Mouse (Mus musculus) mesoderm, embryonic 11.5 days (tissue): Measurements from ENCODE around the gene Gm20388.

Source experiments
- DNase-seq: peaks from one replicate; pipeline ENCODE4 v3.0.0-alpha.2; 2012; ENCODE audit warnings: low read depth, low spot score

Gm20388 gene

DNA sequence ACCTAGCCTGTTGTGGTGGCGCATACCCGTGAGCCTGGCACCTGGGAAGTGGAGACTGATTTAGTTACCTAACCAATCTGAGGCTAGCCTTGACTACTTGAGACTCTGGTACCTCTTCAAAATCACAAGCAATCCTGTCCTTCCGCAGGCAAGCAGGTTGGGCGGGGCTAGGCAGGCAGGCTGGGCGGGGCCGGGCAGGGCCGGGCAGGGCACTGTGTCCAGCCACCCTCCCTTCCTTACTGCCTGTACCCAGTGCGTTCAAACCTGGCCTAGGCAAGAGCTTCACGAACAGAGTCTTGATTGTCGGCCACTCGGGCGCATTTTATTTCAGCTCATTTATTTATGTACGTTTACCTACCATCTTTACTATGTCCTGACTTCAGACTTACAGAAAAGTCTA, 2949.2 kb downstream of the Gm20388 start:
- DNase-seq = no peak

DNA sequence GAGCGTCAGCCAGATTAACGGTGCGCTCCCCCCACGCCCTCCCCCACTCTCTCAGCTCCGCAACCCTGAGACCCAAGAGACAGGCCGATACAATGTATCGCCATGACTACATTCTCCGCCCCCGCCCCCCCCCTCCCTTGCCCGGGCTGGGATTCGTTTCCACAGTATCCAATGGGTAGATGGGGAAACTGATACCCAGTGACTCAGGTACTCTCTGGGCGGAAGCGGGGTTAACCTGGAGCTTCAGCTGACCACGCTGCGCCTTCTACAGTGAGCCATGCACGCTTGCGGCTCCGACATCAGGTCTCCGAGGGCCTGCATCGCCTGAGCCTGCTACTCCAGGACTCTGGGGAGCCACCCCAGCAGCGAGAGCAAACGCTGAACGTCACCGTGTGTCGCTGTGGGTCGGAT, 2954.1 kb downstream of the Gm20388 start:
- DNase-seq = no peak

DNA sequence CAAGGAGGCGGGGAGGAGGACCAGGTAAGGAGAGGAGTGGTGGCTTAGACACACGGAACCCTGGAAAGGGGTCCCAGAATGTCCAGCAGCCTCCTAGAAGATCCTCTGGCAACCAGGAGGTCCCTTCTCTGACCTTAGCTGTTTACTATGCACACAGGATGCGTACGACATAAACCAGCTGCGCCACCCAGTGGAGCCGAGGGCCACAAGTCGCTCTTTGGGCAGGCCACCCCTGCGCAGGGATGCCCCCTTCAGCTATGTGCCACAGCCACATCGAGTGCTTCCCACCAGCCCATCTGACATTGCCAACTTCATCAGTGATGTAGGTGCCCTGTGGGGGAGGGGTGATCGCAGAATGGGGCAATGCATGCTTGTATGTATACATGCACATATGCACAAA, 2954.8 kb downstream of the Gm20388 start:
- no peak for DNase-seq

DNA sequence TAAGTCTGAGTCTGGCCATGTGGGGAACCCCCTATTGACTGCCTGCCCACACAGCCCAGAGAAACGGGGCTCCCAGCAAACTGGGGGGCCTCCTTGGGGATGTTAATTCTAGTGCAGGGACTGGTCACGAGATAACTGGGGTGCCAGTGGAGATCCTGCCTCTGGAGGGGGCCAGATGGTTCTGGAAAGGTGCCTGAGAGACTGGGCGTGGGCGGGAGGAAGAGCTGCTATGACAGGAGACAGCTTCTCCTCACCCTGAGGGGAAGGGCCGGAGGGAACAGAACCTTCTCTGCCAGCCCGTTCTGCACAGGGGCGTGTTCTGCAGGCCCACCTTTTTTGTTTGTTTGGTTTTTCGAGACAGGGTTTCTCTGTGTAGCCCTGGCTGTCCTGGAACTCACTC, 2955.6 kb downstream of the Gm20388 start:
- DNase-seq = no peak

DNA sequence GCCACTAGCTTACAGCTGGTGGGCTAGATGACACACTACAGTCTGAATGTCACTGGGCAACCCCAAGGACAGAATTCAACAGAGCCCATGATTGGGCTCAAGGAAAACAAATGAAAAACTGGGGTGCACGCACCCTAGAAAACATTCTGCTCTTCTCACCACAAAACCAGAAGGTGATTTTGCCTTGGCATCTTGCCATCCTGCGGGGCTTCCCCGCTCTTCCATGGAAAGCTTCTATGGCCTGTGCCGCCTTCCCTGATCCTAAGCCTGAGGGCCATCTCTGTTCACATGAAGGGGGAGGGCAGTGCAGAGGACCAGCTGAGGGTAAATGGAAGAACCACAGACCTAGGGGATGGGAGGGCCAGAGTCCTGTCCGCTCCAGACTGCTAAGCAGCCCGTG, 2957.3 kb downstream of the Gm20388 start:
- no peak for DNase-seq

DNA sequence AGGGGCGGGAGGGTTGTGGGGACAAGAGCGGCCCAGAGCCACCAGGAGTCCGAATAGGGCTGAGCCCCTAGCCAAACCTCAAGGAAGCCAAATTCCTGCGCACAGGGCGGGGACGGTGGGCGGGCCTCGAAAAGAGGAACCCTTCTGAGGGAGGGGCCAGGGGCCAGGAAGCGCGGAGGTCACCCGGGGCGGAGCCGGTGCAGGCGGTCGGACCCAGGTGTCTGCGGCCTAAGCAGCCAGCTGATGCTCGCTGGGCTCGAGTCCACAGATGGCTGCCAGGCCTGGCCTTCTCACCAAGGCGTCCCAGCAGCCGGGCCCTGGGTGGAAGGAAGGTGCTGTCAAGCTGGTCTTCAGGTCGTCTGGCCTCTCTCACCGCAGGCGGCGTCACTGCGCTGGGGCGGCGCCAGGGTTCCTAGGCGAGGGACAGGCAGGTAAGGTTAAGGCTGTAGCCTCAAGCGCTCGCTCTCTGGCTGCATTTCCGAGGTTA, 2959.8 kb downstream of the Gm20388 start:
- DNase-seq = peak; percentile 45

DNA sequence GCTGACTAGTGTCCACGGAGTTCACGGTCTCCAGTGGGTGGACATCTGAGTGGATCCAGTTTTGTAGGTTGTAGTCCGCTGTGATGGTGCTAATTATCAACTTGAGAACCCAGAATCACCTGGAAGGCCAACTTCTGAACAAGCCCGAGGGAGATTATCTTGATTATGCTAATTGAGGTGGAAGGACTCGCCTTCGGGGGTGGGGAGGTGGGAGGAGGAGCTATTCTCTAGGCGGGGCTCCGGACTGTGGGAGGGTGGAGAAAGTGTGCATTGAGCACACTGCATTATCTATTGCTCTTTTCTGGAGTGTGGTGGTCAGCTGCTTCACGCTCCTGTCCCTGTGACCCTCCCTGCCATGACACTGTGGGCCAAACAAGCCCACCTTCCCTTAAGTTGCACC, 2961.0 kb downstream of the Gm20388 start:
- DNase-seq = no peak

DNA sequence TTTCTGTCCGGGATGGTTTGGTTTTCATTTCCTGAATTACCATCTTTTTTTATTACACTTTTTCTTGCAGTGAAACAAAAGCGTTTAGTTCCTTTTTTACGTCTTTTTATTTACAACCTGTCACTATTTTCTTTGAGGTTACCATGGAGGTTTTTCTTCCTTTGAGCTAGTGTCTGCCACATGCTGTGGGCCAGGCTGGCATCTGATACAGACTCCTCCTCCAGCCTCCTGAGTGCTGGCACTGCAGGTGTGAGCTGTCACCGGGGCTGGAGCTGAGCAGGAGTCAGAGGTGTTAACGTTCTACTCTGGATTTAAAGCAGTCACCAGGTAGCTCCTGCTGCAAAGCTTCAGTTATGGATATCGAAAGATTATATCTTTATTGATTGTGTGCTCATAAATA, 2962.5 kb downstream of the Gm20388 start:
- DNase-seq = no peak

DNA sequence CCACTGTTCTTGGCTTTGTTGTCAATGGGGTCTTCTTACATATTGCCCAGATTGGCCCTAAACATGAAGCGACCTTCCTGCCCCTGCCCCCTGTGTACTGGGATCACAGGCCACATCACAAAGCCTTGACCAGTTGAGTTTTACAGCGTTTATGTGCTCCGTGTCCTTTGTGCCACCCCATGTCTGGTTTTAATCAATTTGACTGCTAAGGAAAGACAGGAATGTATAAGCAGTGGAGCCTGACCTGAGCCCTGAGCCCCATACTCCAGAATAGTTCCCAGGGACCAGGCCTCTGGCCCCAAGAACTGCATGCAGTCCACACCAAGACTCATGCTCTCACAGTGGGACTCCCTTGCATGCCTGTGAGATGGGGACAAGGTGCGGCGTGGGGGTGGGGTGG, 2964.5 kb downstream of the Gm20388 start:
- peak; percentile 43 for DNase-seq

DNA sequence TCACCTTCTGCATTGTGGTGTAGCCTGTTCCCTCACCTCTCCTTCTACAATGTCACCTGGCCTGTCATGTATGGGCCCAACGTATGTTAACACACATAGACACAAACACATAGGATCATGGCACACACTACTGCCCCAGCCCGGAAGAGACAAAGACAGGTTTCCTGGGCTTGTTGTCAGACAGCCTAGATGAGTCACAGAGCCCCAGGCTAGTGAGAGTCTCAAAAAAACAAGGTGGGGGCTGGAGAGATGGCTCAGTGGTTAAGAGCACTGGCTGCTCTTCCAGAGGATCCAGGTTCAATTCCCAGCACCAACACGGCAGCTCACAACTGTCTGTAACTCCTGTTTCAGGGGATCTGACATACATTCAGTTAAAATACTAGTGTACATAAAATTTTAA, 2967.6 kb downstream of the Gm20388 start:
- no peak for DNase-seq

DNA sequence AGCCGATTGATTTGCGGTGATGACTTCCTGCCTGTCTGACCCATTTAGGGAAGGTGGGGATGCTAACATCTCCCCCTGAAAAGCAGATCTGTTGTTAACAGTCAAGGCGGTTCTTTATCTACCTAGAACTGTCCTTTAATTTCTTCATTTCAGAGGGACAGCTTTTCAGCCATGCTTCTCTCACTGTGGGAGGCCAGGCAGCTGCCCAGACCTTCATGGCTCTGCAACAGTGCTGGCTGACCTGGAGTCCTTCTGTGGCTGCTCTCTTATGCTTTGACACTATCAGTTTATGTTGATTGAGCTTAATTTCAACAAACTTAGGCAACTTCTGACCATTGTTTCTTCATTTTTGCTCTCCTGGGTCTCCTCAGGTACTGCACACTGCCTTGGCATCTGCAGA, 2969.7 kb downstream of the Gm20388 start:
- no peak for DNase-seq

DNA sequence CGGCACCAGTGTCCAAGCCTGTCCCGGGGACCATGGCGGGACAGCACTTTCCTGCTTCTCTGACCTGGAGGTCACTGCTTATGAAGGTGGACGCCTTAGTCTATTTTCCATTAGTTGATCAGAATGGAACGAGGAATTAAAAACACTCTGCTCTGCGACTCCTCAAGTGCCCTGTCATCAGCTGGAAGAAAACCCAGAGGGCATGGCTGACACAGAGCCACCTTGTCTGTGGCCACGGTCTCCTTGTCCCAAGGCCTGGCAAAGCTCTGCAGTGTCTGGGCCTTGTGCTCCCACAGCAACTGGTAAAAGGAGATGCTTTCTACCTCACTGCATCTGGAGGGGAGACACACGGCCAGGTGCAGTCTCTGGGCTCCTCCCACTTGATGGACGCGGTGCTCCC, 2973.0 kb downstream of the Gm20388 start:
- no peak for DNase-seq

DNA sequence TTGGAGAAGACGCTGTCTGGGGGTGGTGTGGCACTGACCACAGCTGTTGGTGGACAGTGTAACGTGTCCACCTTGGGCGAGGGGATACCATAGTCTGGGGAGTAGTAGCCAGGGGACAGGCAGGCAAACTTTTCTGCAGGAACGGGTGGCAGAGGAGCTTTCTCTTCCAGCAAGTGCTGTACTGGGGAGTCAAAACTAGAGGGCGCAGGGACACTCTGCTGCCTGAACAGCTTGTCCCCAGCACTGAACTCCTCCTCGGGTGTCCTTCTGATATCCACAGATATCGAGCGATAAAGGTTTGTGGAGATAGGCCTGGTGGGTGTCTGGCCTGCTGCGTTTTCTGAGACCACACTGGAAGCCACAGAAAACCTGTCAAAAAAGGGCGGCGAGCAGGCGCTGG, 2980.8 kb downstream of the Gm20388 start:
- DNase-seq = no peak

DNA sequence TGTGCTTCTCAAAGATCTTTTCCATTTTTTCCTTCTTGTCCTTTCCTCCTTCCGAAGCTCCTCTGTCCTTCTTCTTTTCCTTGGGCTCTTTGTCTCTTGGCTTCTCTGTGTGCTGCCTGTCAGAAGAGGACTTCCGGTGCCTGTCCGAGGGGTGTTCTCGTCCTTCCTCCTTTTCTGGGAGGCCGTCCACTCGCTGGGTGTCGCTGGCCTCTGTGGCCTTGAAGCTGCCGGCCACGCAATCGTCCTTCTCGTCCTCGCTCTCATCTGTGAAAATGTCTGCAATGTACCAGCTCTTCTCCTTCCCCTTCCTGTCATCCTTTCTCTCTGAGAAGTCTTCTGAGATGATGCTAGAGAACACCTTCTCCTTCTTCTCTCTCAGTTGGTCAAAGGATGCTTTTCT, 2982.8 kb downstream of the Gm20388 start:
- DNase-seq = no peak

DNA sequence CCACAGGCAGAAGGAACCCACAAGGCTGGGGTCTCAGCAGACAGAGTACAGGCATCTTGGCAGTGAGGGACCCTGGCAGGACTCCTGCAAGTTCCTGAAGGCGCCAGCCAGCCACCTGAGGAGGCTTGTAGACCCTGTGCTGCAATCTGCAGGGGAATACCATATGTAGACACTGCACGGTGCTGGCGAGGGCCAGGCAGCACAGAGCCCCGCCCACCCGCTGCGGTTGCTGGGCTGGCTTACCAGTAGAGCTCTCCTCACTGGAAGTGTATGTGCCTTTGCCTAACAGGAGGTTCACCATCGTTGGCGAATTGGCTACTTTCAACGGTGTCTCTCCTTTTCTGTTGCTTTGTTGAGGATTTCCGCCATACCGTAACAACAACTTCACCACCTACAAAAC, 2985.7 kb downstream of the Gm20388 start:
- no peak for DNase-seq

DNA sequence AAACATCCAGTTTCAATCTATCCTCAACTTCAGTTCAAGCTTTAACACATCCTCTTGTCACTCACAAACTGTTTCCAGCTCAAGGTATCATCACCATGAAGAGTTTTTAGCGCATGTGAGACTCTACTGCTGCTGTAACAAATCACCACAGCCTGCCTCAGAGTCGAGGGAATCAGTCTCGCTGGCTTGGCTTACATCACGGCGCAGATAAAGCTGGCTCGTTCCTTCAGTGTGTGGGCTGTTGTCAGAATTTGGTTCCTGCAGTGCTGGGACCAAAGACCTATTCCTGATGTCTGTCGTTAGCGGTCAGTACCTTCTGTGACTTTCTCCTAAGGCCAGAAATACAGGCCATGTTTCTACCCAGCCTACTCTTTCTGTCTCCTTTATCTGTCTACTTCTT, 2986.6 kb downstream of the Gm20388 start:
- no peak for DNase-seq

DNA sequence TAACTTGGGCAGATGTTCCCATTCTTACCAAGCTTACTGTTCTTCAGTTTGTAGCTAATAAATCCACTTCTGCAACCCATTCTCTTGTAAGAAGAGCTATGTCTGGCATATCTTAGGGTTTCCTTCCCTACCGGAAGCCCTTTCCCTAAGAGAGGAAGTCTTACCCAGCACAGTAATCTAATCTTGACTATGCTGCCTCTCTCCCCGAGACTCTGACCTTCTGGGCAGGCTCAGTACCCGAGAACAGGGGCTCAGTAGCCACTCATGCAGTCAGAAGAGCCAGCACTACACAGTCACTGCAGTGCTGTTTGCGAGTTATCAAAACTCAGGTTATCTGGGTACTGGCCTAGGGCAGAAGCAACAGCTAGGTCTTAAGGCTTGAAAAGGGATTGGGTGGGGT, 2987.4 kb downstream of the Gm20388 start:
- no peak for DNase-seq

DNA sequence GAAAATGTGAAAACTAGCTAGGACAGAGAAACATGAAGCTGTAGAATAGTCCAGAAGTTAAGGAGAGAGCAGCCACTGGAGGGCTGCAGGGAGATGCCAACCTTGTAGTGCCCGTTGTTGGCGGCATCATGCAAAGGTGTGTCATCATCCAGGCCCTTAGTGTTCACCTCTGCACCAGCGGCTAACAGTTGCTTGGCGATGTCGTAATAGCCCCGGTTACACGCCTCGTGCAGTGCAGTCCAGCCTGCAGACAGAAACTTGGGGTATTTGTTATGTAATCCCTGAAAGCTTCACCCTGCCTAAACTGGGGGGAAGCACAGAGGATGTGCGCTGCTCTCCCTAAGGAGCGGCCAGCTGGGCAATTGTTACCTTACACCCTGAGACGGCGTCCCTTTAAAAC, 2987.8 kb downstream of the Gm20388 start:
- no peak for DNase-seq

DNA sequence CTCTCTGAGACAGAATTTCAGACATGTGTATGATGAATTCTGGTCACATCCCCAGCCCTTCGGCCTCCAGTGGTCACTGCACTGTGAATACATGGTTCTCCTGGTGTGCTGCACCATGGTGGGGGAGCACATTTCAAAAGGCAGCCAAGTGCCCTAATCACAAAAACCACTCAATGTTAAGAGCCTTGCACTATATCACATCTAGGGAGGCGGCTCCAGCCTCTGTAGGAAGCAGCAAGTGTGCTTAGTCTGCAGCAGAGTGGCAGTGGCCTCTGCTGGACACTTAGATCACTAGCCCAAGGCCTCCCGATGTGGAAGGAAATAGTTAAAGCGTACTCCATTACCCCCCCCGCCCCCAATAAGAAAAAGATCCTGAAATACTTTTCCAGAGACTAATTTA, 2988.4 kb downstream of the Gm20388 start:
- no peak for DNase-seq

DNA sequence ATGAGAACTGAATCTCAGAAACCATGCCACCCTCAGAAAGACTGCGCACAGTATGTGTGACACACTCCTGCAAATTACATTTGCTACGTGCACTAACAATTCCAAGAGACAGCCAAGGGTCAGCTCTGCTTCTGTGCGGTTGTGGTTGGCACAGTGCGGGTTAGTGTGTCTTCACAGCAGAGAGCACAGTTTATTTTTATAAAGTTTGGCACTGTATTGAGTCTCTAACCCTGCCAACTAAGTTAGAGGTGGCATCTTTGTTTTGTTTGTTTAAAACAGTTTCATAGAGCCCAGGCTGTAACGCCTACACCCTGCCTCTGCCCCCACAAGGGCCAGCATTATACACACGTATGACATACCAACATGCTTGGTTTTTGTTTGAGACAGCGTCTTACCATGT, 2990.8 kb downstream of the Gm20388 start:
- DNase-seq = no peak

DNA sequence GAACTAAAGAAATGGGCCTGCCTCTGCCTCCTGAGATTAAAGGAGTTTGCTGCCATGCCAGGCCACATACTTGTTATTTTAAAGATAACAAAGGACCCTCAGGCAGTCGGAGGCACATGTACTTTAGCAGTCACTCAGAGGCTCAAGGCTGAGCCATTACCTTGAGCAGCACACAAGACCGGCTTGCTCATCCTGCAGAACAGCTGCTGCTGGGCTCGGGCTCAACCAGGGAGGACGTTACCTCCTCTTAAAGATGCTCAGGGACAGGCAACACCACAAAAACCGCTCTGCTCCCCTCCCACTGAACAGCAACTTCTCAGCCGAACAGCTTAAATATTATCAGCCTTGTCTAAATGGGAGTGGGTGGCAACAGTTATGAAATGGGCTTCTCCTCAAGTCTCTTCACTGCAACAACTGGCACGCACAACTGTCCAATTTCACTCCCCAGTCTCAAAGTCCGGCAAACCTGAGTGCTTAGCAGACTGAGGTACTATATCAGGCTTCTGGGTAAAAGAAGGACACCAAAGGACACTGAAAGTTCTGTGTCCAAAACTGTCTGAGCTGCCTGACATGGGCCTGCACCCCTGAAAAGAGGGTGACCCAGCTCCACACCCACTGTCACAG, 2991.4 kb downstream of the Gm20388 start:
- DNase-seq = no peak

DNA sequence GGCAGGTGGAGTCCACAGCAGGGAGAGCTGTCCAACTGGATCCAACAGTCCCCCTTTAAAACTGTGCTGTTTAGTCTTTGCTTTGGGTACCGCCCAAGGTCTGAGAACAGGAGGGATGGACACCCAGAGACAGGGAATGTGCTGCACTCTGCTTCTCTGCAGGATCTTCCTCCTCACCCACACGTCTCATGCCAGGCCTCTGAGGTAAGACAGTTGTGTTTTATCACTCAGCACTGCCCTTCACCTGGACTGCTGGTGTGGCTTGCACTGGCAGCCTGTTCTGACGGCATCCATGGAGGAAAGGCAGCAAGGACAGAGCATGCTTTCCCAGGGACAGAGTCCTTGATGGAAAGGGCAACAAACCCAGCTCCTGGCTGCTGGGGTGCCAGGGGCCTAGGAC, 2991.9 kb downstream of the Gm20388 start:
- DNase-seq = no peak

DNA sequence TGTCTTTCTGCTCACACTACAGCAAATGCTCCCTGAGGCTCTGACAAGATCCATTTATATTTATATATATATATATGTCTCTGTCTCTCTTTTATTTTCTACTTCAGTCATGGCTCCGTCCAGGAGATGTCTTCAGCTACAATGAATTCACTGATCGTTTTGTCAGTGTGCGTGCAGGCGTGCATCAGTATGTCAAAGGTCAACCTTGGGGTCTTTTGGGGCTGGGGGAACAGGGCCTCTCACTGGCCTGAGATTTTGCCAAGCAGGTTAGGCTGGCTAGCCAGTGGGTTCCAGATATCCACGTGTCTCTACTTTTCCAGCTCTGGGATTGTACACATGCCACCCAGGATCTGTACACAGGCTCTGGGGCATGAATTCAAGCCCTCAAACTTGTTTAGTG, 2992.4 kb downstream of the Gm20388 start:
- DNase-seq = no peak

DNA sequence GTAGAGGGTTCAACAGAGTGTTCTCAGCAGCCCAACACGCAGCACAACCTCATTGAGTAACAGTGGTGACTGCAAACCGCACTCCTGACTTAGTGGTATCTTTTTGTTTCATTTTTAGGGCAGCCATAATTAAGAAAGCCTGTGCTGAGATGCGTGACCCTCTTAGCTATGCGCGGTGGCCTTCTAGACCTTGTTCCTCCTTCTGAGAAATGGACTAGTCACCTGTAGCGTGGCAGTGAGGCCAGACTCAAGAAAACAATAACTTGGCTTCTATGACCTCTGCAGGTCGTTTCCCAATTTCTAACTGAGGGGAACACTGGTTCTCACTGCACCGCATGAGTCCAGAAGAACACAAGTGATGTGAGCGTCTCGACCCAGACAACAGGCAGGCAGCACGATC, 2993.9 kb downstream of the Gm20388 start:
- no peak for DNase-seq
